Mouse (Mus musculus) intestine, postnatal 0 days (tissue): ENCODE data around the gene Dtnb. TPM values are rescaled to one million over a fixed set of nuclear protein-coding genes. Genes with fewer than 3 reads are reported as not detected.

Experiments
- ATAC-seq: fragments of 200-750 bp; cut with Nextera tagmentation; 2 replicates; pipeline ENCODE4 v1.8.0; 2017; ENCODE audit warnings: mild to moderate bottlenecking, moderate TSS enrichment, moderate library complexity
- H3K27ac ChIP-seq: fragments of 300-500 bp; sonication (generic); 2 replicates; pipeline ENCODE4 v1.5.1; 2014; ENCODE audit warnings: mild to moderate bottlenecking, low read depth, low read length, moderate library complexity
- H3K27me3 ChIP-seq: fragments of 300-500 bp; sonication (generic); replicated peaks from 2 replicates; pipeline ENCODE4 v1.6.1; 2014; ENCODE audit warnings: low read length, mixed read lengths; ENCODE audit not compliant: control insufficient read depth, insufficient read depth
- H3K36me3 ChIP-seq: fragments of 300-500 bp; sonication (generic); 2 replicates; pipeline ENCODE4 v1.6.1; 2014; ENCODE audit warnings: mild to moderate bottlenecking, moderate library complexity; ENCODE audit not compliant: control insufficient read depth, insufficient read depth
- H3K4me1 ChIP-seq: fragments of 300-500 bp; sonication (generic); replicated peaks from 2 replicates; pipeline ENCODE4 v1.6.1; 2014; ENCODE audit warnings: antibody characterized with exemption, low read length, mixed read lengths; ENCODE audit not compliant: control insufficient read depth, insufficient read depth
- H3K4me2 ChIP-seq: fragments of 300-500 bp; sonication (generic); replicated peaks from 2 replicates; pipeline ENCODE4 v1.6.1; 2014; ENCODE audit warnings: low read depth, mild to moderate bottlenecking, moderate library complexity
- H3K4me3 ChIP-seq: fragments of 300-500 bp; sonication (generic); 2 replicates; pipeline ENCODE4 v1.5.1; 2014; ENCODE audit warnings: low read depth, low read length
- H3K9ac ChIP-seq: fragments of 300-500 bp; sonication (generic); 2 replicates; pipeline ENCODE4 v1.6.1; 2014; ENCODE audit warnings: mild to moderate bottlenecking, low read depth, low read length
- H3K9me3 ChIP-seq: fragments of 300-500 bp; sonication (generic); 2 replicates; pipeline ENCODE4 v1.6.1; 2016; ENCODE audit warnings: mixed run types; ENCODE audit not compliant: control insufficient read depth
- CTCF ChIP-seq: sonication (generic); IDR thresholded peaks from 2 replicates; pipeline ENCODE4 v1.5.1; 2016; ENCODE audit warnings: low read depth, mild to moderate bottlenecking, control low read depth, antibody characterized with exemption, moderate library complexity
- WGBS: fragments of 180-500 bp; shearing (Covaris S2); extraction: QIAGEN DNeasy Blood & Tissue Kit; methylation state at CpG from one replicate; pipeline ENCODE4 v1.1.7; 2014; 5-methylcytosine and 5-hydroxymethylcytosine counted together
- polyA plus RNA-seq: library from polyadenylated mRNA; unstranded; fragments of >200 nt; fragmentation: Nextera tagmentation; extraction: Ambion mirVana; gene quantifications from 2 replicates; pipeline ENCODE4 v1.2.1, GENCODE M21; 2015

The Dtnb gene
- polyA plus RNA-seq, 1 experiment from 2014 or later = 9.8 TPM

DNA sequence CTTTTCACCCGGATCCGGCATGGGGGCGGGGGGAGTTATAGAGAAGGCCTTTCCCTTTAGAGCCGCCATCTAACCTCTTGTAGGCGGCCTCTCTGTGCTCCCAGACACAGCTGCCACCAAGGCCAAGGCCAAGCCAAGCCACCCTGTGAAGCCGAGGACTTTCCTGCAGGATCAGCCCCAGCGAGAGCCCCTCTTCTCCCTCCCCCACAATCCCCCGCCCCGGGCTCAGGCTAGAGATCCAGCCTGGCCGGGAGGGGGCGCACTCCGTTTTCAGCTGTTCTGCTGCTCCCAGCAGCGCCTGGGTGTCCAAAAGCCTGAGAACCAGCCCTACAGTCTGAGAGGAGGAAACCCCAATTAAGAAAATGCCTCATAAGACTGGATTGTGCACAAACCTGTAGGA is 21.9 kb upstream of the Dtnb start:
- H3K27me3 ChIP-seq = no peaks in the 10 kb centered on the region
- ATAC-seq = no peak
- H3K4me2 ChIP-seq = 0 out of 2 replicates have a peak overlapping the region, but pooled peaks have one; percentile 21
- H3K36me3 ChIP-seq = no peaks in the 10 kb centered on the region
- H3K9ac ChIP-seq = no peak overlapping the region
- no peaks in the 10 kb centered on the region for H3K9me3 ChIP-seq
- peak; percentile 51 for TF ChIP-seq CTCF
- no peak overlapping the region for H3K4me3 ChIP-seq
- no peak overlapping the region for H3K27ac ChIP-seq
- 17% methylated on average over 13 of the region's 13 CpGs for WGBS
- H3K4me1 ChIP-seq = no peaks in the 10 kb centered on the region

DNA sequence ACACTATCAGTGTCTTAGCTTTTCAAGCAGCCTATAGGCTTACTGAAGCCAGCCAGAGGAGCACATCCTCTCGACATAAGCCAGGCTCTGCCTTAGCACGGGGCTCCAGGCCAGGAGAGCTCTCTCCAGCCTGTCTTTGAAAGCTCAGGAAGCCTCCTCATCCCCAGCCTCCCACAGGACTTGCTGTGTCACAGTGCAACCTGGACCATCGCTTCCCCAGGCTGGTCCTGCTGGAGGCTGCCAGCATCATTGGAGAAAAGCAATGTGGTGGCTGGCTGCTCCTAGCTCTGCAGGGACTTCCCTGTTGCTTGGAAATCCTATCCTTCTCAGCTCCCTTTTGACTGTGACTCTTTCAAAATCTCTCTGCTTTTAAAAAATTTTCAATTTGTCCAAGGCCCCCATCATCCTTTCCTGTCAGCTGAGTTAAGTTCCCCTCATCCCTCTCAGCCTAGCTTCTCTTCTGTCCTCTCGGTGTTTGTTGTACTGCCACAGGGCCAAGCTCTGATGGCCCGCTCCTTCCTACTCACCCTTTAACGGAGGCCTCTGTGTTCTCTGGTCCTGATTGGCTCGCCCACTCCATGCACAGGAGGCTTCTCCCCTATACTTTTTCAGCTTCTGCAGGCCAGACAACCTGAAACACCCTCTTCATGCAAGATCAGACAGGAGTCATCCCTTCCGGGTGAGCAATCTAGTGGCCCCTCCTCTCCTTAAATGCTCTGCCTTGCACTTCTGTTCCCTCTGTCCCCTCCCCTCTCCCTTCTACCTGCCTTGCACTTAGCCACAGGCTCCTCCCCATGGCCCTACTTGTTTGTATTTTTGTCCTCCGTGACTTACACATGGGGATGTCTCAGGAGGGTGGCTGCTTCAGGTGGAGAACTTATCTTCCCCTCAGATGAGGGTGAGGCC is 14.5 kb upstream of the Dtnb start:
- H3K27me3 ChIP-seq = no peaks in the 10 kb centered on the region
- no peaks in the 10 kb centered on the region for H3K9me3 ChIP-seq
- WGBS = 53% methylated on average over 9 of the region's 9 CpGs
- ATAC-seq = no peak
- TF ChIP-seq CTCF = no peak
- no peak overlapping the region for H3K9ac ChIP-seq
- no peaks in the 10 kb centered on the region for H3K36me3 ChIP-seq
- H3K27ac ChIP-seq = no peak overlapping the region
- H3K4me3 ChIP-seq = no peak overlapping the region
- no peak overlapping the region for H3K4me2 ChIP-seq
- no peaks in the 10 kb centered on the region for H3K4me1 ChIP-seq

DNA sequence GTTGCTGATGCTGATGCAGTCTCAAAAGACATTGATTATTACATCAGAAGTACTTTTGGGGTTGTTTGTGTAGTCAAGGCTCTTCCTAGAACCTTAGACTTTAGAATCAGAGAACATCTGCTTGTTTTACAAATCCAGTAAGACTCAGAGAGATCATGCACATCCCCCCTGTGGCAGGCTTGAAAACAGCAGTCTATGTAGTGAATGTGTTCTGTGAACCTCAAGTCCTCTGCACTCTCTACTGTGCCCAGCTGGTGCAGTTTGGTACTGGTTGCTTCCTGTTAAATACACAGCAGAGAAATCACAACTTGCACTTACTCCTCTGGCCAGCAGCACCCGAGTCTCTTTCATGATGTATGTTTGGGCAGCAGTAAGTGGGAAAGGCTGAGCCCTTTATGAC is 11.6 kb upstream of the Dtnb start:
- WGBS = 20% methylated on average over 1 of the region's 1 CpGs
- no peak overlapping the region for H3K4me2 ChIP-seq
- no peak overlapping the region for H3K4me3 ChIP-seq
- H3K9ac ChIP-seq = no peak overlapping the region
- no peaks in the 10 kb centered on the region for H3K36me3 ChIP-seq
- H3K4me1 ChIP-seq = no peaks in the 10 kb centered on the region
- H3K27me3 ChIP-seq = no peaks in the 10 kb centered on the region
- H3K9me3 ChIP-seq = no peaks in the 10 kb centered on the region
- ATAC-seq = peak; percentile 65; the same call in 1 of the 2 replicates
- H3K27ac ChIP-seq = no peak overlapping the region
- TF ChIP-seq CTCF = peak; percentile 74

GRCm38 (mm10) chr12:3561032-3561431 is 11.1 kb upstream of the Dtnb start:
- H3K27me3 ChIP-seq = no peaks in the 10 kb centered on the region
- H3K9me3 ChIP-seq = no peaks in the 10 kb centered on the region
- TF ChIP-seq CTCF = no peak
- no peak overlapping the region for H3K4me2 ChIP-seq
- no peak for ATAC-seq
- 86% methylated on average over 6 of the region's 6 CpGs for WGBS
- no peak overlapping the region for H3K4me3 ChIP-seq
- no peak overlapping the region for H3K9ac ChIP-seq
- no peaks in the 10 kb centered on the region for H3K36me3 ChIP-seq
- no peaks in the 10 kb centered on the region for H3K4me1 ChIP-seq
- H3K27ac ChIP-seq = no peak overlapping the region

DNA sequence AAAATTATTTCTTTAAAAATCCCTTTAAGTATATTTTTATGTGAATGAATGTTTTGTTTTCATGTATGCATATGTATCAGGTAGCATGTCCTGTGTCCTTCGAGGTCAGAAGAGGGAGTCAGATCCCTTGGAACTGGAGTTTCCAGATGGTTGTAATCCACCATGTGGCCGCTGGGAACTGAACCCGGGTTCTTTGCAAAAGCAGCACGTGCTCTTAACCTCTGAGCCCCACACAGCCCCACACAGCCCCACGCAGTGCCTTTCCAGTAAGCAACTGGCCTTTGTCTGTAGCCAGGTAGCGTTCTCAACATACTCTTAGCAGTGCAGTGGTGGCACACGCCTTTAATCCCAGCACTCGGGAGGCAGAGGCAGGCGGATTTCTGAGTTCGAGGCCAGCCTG is 9.4 kb upstream of the Dtnb start:
- Histone ChIP-seq H3K9ac (no peak overlapping the region), H3K27me3 (no peaks in the 10 kb centered on the region), H3K4me3 (no peak overlapping the region), H3K4me1 (no peaks in the 10 kb centered on the region), H3K27ac (no peak overlapping the region), H3K9me3 (no peaks in the 10 kb centered on the region), H3K36me3 (no peaks in the 10 kb centered on the region), H3K4me2 (no peak overlapping the region)
- TF ChIP-seq CTCF = no peak
- WGBS = 94% methylated on average over 10 of the region's 10 CpGs
- ATAC-seq = no peak

- 87% methylated on average over 4 of the region's 4 CpGs for WGBS
- no peak for ATAC-seq
- H3K4me3 ChIP-seq = no peak overlapping the region
Measured at GRCm38 (mm10) chr12:3563659-3564058, 8.5 kb upstream of the Dtnb start.

More at GRCm38 (mm10) chr12:3563659-3564058, 8.5 kb upstream of the Dtnb start:
- Histone ChIP-seq H3K4me2 (no peak overlapping the region), H3K27ac (no peak overlapping the region), H3K27me3 (no peaks in the 10 kb centered on the region), H3K9ac (no peak overlapping the region), H3K36me3 (no peaks in the 10 kb centered on the region), H3K4me1 (no peaks in the 10 kb centered on the region), H3K9me3 (no peaks in the 10 kb centered on the region)
- no peak for TF ChIP-seq CTCF
